Mouse (Mus musculus) urinary bladder, postnatal 14 days (tissue): ENCODE measurements around the gene Cenpv.
A peak's percentile ranks its signal among the peaks of the same experiment; 100 is the strongest.
"Not testable (repeated sequence)": the region's sequence is repeated elsewhere in the genome, so short reads cannot be mapped to it uniquely, and the experiment has no call there.

Experiments used
- DNase-seq: peaks from one replicate; pipeline ENCODE4 v3.0.0; 2021; ENCODE audit warnings: low spot score

The Cenpv gene

GRCm38 (mm10) chr11:62553633-62554032 is 14.6 kb upstream of the Cenpv start:
- DNase-seq: no peak

DNA sequence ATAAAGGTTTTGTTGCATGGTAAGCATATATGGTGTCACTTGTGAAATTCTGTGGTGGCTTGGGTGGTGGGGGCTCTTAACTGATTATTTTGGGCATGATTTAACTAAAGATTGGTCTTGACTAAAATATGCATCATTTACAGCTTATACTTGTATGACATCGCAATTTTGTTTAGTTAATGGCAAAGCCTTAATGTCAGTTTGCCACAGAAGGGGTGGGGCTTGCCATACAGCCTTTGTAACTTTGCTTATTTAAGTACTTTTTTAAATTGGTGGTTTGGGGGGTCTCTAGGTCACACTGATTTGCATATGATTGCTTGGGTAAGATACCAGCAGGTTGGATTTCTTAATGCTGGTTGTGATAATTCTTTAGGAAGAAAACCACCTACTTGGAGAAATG is 14.1 kb upstream of the Cenpv start:
- DNase-seq: no peak

DNA sequence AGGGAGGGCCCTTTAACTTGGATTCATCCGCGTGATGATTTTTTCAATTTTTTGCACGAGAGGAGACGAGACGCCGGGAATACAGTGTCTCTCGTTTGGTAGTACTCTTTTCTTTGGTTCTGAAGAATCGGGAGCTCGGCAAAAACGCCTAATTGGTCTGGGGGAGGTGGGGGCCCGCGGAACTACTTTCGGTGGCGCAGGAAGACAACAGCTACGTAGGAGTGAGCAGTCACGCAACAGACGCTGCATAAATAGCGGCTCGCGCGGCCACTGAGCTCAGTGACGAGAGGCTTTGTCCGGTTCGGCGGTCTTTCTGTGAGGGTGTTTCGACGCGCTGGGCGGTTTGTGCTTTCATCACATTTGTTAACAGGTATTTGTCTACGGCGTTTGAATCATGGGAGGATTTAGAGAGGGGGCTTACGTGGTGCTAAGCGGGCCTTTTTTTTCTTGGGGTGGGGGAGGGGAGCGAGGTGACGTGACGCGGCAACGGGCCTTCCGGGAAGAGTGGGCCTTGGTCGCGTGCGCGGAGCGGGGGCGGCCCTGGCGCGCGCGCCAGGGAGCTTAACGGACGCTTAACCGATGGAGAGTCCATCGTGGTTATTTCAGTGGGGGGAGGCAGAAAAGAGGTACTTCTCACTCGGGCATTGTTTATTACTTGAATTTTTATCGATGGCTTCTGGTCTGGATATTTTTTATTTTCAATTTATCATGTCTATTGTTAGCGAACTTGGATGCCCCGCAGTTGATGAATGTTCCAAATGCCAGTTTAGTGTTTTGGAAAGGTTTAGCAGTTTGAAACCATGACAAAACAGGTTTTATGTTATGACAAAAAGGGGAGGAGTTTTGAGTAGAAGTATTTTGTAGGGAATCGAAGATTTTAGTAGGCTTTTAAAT is 12.4 kb upstream of the Cenpv start:
- peak; percentile 92 for DNase-seq

- DNase-seq: peak; percentile 99
Measured at GRCm38 (mm10) chr11:62550727-62551225, 11.7 kb upstream of the Cenpv start, which contains the start of gene Ubb. Gene Ubb, plus strand, starts transcription at chr11:62551171.

DNA sequence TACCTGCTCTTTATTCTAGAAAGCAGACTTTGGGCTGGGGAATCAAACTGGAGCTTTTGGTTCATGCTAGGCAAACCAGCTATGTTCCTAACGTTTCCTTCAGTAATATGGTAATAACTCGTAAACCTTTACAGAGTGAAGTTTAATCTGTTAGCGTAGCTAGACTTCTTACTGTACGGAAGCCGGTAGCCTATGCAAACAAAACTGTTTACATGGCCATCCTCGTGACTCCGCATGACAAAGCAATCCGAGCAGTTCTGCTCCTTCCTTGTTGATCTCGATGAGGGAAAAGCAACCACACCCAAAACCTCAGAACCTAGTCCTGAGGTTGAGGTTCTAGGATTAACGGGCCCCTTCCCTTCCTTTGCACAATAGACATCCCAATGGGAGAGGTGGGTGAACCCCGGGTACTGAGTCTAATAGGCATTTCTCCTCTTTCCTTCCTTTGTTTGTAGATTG is 11.2 kb upstream of the Cenpv start:
- peak; percentile 77 for DNase-seq

DNA sequence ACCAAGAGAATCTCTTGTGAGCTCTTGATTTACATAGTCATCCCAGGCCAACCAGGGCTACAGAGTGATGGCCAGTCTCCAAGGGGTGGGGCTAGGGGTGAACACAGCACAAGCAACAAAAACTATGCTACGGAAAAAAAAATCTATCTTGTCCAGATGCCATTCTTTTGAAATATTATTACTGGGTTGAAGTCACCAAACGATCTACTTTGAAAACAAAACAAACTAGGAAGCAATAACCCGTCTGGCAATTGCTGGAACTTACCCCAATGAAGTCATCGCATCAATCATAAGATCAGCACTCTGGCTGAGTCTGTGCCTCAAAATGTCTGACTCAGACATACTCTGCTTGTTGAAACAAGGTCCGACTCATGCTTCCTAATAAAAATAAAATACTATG is 10.7 kb upstream of the Cenpv start:
- DNase-seq: peak; percentile 81

DNA sequence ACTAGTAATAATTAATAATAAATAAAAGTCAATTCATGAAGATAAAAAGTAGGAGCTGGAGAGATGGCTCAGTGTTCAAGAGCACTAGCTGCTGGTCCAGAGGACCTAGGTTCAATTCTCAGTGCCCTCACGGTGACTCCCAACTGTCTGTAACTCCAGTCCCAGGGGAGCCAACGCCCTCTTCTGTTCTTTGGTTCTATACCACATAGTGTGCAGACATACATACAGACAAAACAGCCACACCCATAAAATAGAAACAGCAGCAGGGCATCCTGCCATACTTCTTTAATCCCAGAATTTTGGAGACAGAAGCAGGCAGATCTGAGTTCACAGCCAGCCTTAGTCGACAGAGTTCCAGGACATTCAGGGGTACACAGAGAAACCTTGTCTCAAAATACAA is 4.9 kb upstream of the Cenpv start:
- no peak for DNase-seq

DNA sequence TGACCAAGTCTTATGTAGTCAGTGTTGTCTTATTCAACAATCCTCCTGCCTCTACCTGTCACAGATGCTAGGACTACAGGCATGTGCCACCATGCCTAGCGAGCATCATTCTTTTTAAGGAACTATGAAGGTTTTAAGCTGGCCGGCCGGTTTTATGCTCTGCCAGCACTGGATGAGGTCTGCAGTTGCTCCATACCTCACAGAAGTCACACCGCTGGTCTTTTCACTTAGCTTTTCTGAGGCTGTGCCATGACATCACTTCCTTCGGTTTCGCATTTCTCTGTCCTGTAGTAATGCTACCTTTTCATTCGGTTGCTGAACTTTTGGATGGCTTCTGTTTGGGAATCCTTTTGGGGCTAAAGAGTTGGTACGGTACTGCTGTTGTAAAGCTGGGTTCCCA is 2.5 kb upstream of the Cenpv start:
- DNase-seq: no peak

- DNase-seq: no peak
Measured at GRCm38 (mm10) chr11:62540969-62541368, 1.9 kb upstream of the Cenpv start.

DNA sequence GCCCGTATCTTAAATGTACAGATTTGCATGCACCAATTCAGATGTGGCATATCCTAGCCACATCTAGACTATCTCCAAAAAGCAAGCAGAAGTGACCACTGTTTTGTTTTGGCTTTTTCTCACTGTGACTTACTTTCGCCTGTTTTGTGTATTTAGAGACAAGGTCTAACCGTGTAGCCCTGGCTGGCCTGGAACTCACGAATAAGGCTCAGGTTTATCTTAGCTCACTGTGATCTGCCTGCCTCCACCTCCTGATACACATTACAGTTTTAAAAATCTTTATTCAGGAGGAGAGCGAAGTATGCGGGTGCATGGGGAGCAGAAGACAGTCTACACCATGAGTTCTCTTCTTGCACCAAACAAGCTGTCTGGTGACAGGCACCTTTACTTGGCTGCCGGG is 1.1 kb upstream of the Cenpv start:
- DNase-seq: no peak

DNA sequence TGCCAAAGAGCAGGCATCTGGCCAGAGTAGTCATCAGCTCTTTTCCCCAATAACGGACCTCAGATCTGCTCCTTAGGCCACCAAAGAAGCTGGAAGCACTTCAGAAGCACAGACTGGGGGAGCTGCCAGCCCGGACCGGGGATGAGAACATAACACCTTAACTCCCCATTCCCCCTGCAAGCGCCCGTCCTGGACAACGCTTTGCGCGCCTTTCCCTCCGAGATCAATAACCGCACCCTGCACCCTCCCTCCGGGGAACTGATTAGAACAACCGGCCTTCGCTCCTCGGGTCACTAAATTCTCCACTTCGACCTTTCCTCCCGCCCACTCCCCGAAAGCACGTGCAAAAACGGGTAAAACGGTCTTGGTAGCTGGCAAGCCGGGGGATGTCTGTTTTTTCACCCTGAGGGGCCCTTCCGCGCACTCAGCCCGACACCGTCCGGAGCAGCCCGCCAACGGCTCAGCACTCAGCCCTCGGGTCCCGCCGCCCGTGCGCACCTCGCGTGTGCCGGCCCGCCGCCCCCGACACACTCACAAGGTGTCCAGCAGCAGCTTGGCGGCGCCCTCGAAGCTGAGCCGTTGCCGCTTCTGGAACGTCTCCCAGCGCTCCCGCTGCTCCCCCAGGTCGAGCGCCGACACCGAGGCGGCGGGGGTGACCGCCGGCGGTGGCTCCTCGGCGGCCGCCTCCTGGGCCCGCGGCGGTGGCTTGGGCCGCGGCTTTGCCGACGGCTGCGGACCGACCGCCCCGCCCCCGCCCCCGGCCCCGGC is 556 bp downstream of the Cenpv start:
- DNase-seq: peak; percentile 57

DNA sequence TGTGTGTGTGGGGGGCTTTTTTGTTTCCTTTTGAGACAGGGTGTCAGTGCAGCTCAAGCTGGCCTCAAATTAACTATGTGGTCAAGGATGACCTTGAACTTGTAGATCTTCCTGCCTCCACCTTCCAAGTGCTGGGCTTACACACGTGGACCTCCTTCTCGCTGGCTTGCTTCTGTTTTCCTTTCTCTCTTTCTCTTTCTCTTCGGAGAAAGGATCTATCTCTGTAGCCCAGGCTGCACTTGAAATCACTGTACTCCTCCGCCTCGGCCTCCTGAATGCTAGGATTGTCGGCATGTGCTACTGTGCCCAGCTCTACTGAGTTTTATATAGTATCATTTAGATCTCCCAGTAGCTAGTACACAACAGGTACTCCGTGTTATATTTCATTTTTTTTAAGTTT is 1.5 kb downstream of the Cenpv start:
- DNase-seq: no peak

GRCm38 (mm10) chr11:62537089-62537488 is 2.0 kb downstream of the Cenpv start:
- no peak for DNase-seq

- DNase-seq: no peak
Measured at GRCm38 (mm10) chr11:62522283-62522682, 16.8 kb downstream of the Cenpv start.

- no peak for DNase-seq
Measured at GRCm38 (mm10) chr11:62518991-62519390, 20.1 kb downstream of the Cenpv start.

DNA sequence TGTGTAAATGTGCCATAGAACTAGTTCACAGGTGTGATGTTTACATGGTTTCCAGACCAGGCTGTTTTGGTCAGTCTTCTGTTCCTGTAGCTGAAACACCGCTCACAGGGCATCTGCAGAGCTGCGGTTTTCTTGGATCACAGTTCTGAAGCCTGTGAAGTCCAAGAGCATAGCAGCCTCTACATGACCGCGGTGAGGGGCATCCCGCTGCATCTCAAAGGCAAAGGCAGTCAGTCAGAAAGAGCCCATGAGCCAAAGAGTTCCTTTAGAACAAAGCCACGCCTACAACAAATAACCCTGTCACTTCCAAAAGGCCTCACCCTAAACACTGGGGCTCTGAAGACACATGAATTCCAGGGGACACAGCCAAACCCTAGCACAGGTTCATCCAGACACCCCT is 25.8 kb downstream of the Cenpv start:
- DNase-seq: no peak

GRCm38 (mm10) chr11:62512529-62513080 is 26.5 kb downstream of the Cenpv start:
- DNase-seq: no peak

- DNase-seq: no peak
Measured at GRCm38 (mm10) chr11:62511444-62512202, 27.4 kb downstream of the Cenpv start.

DNA sequence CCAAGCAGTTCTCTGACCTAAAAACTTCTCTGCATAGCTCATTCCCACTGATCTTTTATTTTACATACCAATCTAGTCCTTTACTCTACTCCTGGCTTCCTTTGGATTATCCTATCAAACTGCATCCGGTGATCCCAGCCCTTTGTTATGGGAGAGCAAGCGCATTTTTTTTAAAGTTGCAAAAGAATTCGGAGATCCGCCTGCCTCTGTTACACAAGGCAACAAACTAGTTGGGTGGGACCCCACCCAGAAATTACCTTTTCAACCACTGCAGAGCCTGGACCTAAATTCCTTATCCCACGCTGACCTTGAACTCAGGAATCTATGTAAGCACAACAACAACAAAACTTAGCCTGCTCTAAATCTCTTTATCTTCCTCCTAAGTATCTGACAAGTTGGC is 28.1 kb downstream of the Cenpv start:
- no peak for DNase-seq

DNA sequence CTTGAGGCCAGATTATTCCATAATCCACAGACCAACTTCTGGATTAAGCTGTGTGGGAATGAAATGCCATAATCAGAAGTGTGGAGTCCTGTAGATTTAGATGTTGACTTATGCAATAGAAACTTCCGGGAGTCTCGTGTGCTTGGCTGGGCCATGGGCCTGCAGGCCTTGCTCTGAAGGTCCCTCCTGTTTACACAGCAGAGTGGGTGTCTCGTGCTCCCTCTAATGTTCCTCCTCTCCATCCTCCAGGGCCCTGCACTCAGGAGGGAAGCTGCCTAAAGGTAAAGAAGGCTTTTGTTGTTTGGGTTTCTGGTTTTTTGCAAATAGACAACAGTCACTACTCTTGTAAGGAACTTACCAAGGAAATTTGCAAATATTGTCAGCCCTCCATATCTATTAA is 29.5 kb downstream of the Cenpv start:
- no peak for DNase-seq

- not testable (repeated sequence) for DNase-seq
Measured at GRCm38 (mm10) chr11:62508816-62509215, 30.2 kb downstream of the Cenpv start.

DNA sequence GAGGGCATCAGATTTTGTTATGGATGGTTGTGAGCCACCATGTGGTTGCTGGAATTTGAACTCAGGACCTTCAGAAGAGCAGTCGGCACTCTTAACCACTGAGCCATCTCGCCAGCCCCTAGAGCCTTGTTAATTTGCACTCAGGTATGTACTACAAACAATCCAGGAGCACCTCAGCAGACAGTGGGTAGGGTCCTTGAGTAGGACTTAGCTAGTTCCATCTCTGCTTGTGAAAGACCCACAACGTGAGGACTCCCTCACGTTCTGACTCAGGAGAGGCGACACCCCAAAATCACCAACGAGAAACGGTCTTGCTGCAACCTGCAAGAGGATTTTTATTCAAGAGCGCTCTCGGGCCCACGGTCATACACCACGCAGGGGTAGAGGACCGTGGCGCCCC is 30.7 kb downstream of the Cenpv start:
- DNase-seq: not testable (repeated sequence)
